Mouse (Mus musculus): ENCODE results near the gene H2-Ke6.

Gene H2-Ke6

DNA sequence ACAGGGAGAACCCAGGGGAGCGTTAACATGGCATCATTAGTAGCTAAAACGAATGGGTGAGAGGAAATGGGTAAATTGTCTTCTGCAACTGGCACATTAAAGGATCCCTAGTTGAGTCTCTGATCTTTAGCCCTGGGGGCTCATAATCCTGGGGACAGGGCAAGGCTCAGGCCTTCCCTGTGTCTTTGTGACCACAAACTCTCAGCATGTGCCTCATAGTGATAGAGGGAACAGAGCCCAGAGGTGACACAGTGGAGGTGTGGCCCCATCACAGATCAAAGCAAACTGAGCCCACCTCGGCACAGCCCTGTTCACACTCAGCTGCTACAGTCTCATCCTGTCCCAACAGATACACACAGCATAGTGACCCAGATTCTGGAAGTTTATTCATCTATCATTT lies 32.2 kb downstream of the H2-Ke6 start:
- DNase-seq (ENCODE audit: low read depth), result no peak

GRCm38 (mm10) chr17:33994959-33995358 lies 32.9 kb downstream of the H2-Ke6 start:
- DNase-seq (ENCODE audit: low read depth), result no peak

DNA sequence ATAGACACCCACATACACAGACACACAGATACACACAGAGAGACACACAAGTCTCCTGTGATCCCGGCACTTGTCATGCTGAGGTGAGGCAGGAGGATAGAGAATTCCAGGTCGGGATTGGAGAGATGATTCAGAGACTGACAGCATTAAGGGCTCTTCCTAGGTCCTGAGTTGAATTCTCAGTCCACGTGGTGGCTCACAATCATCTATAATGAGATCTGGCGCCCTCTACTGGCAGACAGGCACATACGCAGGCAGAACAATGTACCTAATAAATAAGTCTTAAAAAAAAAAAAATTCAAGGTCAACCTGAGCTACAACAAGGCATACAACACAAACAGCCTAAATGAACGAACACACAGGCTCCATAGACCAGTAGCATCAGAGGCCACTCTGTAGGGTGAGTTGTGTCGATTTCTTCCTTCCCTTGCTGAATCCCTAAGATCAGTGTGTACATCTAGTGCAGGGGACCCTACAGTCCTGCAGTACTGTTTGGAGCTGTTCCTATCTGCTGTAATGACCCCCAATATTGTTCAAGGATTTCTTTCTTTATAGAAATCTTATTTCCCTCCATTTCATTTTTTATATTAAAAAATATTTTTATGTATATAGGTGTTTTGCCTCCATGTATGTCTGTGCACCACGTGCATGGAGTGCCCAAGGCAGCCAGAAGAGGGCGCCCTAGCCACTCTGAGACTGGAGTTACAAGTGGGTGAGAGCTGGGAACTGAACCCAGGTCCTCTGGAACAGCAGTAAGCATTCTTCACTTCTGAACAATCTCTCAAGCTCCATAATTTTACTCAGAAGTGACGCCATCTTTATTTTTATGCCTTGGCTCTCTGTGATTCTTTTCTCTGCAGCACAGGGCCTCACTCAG lies 35.8 kb downstream of the H2-Ke6 start:
- peak; percentile 88 for DNase-seq (ENCODE audit: low read depth)

GRCm38 (mm10) chr17:33982136-33982535 lies 45.7 kb downstream of the H2-Ke6 start:
- DNase-seq (ENCODE audit: low read depth), result peak; percentile 42

- peak; percentile 92 for DNase-seq (ENCODE audit: low read depth)
Measured at GRCm38 (mm10) chr17:33981192-33981909, 46.5 kb downstream of the H2-Ke6 start.

DNA sequence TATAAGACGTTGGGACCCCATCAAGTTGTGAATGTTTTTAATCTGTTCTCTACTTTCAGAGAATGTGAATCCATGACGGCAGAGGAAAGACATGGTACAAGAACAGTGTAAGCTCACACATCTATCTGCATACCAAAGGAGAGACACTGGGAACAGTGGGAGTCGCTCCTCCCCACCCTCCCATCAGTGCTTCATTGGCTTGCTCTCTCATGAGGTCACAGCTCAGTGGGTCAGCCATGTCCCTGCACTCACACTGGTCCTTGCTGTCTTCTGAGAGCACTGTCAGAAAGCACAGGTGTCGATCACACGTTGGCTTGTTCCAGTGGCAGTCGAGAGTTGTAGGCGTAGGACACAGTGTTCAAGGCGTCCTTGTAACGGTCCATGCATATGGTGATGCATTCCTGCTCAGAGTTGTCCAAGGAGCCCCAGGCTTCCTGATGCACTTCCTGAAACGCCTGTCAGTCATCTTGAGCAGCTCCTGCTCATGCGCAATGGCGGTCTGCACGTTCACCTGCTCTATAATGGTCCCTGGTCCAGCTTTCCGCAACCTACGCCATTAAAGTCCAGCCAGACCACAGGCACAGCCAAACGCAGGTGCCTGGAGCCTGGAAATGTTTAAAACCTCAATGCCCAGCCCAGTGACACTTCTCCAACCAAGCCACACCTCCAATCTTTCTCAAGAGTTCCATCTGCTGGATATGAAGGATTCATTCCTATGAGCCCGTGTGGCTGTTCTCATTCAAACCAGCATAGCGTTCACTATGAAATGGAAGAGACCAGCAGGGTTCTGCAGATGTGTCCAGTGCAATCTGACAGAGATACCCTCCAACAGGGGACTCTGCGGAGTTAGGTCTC lies 47.5 kb downstream of the H2-Ke6 start:
- peak; percentile 42 for DNase-seq (ENCODE audit: low read depth)

DNA sequence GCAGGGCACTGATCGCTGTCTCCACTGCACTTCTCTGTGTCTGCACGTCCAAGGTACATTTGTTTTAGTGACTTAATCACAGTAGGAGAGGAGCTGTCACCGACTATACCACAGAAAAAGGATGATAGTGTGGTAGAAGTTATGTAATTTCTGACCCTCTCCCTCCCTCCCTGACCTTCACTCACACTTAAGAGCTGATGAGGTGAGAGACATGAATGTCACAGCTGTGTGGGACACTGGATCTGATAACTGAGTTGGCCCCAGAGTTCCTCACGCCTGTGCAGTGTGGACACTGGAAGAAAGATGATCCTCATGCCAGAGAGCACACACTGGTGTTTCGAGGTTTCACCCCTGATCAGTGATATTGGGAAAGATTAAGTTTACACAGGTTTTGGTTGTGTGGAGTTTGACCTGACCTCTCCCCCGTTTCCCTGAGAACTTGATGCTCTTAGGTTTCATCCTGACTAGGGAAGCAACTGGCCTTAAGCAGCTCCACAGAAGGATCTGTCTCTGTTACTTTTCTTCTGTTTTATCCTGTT lies 48.3 kb downstream of the H2-Ke6 start:
- no peak for DNase-seq (ENCODE audit: low read depth)

- DNase-seq (ENCODE audit: low read depth), result peak; percentile 89
Measured at GRCm38 (mm10) chr17:33978631-33979031, 49.2 kb downstream of the H2-Ke6 start.

DNA sequence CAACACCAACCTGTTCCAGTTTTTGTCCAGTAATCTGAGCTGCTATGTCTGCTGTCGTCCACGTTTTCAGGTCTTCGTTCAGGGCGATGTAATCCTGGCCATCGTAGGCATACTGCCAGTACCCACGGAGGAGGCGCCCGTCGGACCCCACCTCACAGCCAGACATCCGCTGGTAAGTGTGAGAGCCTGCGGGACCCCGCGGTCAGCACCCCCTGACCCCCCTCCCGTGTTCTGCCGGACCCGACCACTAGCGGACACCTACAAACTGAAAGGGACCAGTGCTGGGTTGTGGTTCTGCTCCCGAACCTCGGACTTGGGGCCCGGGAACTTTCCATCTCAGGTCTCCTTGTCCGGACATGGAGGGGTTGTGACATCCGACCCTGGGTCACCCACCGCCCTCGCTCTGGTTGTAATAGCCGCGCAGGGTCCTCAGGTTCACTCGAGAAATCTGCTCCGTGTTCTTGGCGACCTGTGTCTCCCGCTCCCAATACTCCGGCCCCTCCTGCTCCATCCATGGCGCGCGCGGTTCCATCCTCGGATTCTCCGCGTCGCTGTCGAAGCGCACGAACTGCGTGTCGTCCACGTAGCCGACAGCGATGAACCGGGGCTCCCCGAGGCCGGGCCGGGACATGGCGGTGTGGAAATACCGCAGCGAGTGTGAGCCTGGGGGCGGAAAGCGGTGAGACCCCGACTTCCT lies 49.9 kb downstream of the H2-Ke6 start:
- no peak for DNase-seq (ENCODE audit: low read depth)
